Mouse (Mus musculus): ENCODE measurements around the gene Nfia.

DNA sequence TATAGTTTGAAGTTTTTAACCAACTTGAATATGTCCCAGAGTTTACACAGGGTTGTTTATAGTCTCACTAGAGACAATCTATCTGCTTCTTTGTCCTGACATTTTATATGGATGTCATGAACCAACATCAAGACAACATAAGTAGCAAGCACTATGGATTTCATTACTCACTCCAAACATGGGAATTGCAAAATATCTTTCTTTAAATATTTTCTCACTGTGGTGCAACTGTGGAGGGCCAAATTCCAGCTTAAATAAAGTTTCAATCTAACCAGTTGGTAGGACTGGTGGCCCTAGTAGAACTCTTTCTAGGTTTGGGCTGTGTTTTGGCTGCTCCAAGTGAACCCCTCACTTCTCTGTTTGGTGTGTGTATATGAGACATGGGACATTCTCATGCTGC is 43.5 kb downstream of the Nfia start:
- TF ChIP-seq CTCF (IDR thresholded peaks at IDR 0.05; ENCODE audit: control insufficient read depth, insufficient read depth, insufficient replicate concordance, low read depth, low read length) (no peak), POLR2A (IDR thresholded peaks at IDR 0.05; ENCODE audit: control insufficient read depth, low read depth, low read length) (no peak)
